Mouse (Mus musculus) midbrain, postnatal 0 days (tissue): ENCODE results near the gene 9930021J03Rik. TPM values are rescaled to one million over a fixed set of nuclear protein-coding genes. Genes with fewer than 3 reads are reported as not detected.

ENCODE experiments used
- ATAC-seq: fragments of 200-750 bp; cut with Nextera tagmentation; 2 replicates; pipeline ENCODE4 v1.8.0; 2017; ENCODE audit warnings: moderate number of reproducible peaks, mild to moderate bottlenecking, moderate TSS enrichment, moderate library complexity; ENCODE audit not compliant: low FRiP score
- DNase-seq: peaks from one replicate; pipeline ENCODE4 v3.0.0-alpha.2; 2015; ENCODE audit warnings: low spot score
- H3K27ac ChIP-seq: fragments of 300-500 bp; sonication (generic); 2 replicates; pipeline ENCODE4 v1.5.1; 2014; ENCODE audit warnings: low read depth, mild to moderate bottlenecking, low read length, mixed read lengths
- H3K27me3 ChIP-seq: fragments of 300-500 bp; sonication (generic); 2 replicates; pipeline ENCODE4 v1.6.1; 2014; ENCODE audit warnings: low read length, control low read depth, mixed read lengths; ENCODE audit not compliant: insufficient read depth
- H3K36me3 ChIP-seq: fragments of 300-500 bp; sonication (generic); 2 replicates; pipeline ENCODE4 v1.6.1; 2014; ENCODE audit warnings: low read length, control low read depth, mixed read lengths; ENCODE audit not compliant: insufficient read depth
- H3K4me1 ChIP-seq: fragments of 300-500 bp; sonication (generic); 2 replicates; pipeline ENCODE4 v1.6.1; 2014; ENCODE audit warnings: mild to moderate bottlenecking, control low read depth, antibody characterized with exemption, low read length, mixed read lengths; ENCODE audit not compliant: insufficient read depth
- H3K4me2 ChIP-seq: fragments of 300-500 bp; sonication (generic); 2 replicates; pipeline ENCODE4 v1.6.1; 2014; ENCODE audit warnings: low read depth, mild to moderate bottlenecking, low read length, mixed read lengths; ENCODE audit not compliant: poor library complexity, severe bottlenecking
- H3K4me3 ChIP-seq: fragments of 300-500 bp; sonication (generic); 2 replicates; pipeline ENCODE4 v1.5.1; 2014; ENCODE audit warnings: low read depth, mild to moderate bottlenecking, low read length, moderate library complexity
- H3K9ac ChIP-seq: fragments of 300-500 bp; sonication (generic); replicated peaks from 2 replicates; pipeline ENCODE4 v1.6.1; 2014; ENCODE audit warnings: mild to moderate bottlenecking, low read length, moderate library complexity, mixed read lengths; ENCODE audit not compliant: poor library complexity, severe bottlenecking
- H3K9me3 ChIP-seq: fragments of 300-500 bp; sonication (generic); 2 replicates; pipeline ENCODE4 v1.6.1; 2016; ENCODE audit warnings: low read length, control low read depth
- CTCF ChIP-seq: IDR thresholded peaks from 2 replicates; pipeline ENCODE4 v1.5.1; 2016; ENCODE audit warnings: antibody characterized with exemption, mild to moderate bottlenecking
- WGBS: fragments of 180-500 bp; shearing (Covaris S2); extraction: QIAGEN DNeasy Blood & Tissue Kit; methylation state at CpG from one replicate; pipeline ENCODE4 v1.1.7; 2014; 5-methylcytosine and 5-hydroxymethylcytosine counted together
- polyA plus RNA-seq: library from polyadenylated mRNA; unstranded; fragments of >200 nt; fragmentation: Nextera tagmentation; extraction: Ambion mirVana; gene quantifications from 2 replicates; pipeline ENCODE4 v1.2.1, GENCODE M21; 2015
- total RNA-seq: library from RNA; depleted of rRNA; stranded (reverse); fragments of >200 nt; gene quantifications from 2 replicates; pipeline ENCODE4 v1.2.3, GENCODE M21; 2014

The 9930021J03Rik gene
- total and polyA plus RNA-seq, 2 experiments from 2014 or later: 6.3 to 27.0 TPM

- ATAC-seq: no peak
- Histone ChIP-seq H3K4me1 (no peaks in the 10 kb centered on the region), H3K9ac (no peak overlapping the region), H3K9me3 (no peaks in the 10 kb centered on the region), H3K27ac (no peak overlapping the region), H3K36me3 (no peaks in the 10 kb centered on the region), H3K4me2 (no peak overlapping the region), H3K27me3 (no peaks in the 10 kb centered on the region), H3K4me3 (no peak overlapping the region)
- no peak for TF ChIP-seq CTCF
- no peak for DNase-seq
- 76% methylated on average over 3 of the region's 3 CpGs for WGBS
Observed at GRCm38 (mm10) chr19:29709461-29709860, 96.3 kb downstream of the 9930021J03Rik start.

GRCm38 (mm10) chr19:29708461-29708860, 97.3 kb downstream of the 9930021J03Rik start:
- no peak overlapping the region for H3K4me3 ChIP-seq
- H3K9ac ChIP-seq: no peak overlapping the region
- no peaks in the 10 kb centered on the region for H3K27me3 ChIP-seq
- DNase-seq (no peak), ATAC-seq (no peak)
- no peak overlapping the region for H3K27ac ChIP-seq
- WGBS: 68% methylated on average over 5 of the region's 5 CpGs
- TF ChIP-seq CTCF: no peak
- H3K36me3 ChIP-seq: no peaks in the 10 kb centered on the region
- no peaks in the 10 kb centered on the region for H3K9me3 ChIP-seq
- no peaks in the 10 kb centered on the region for H3K4me1 ChIP-seq
- H3K4me2 ChIP-seq: no peak overlapping the region

- Histone ChIP-seq H3K4me1 (no peaks in the 10 kb centered on the region), H3K36me3 (no peaks in the 10 kb centered on the region), H3K27me3 (no peaks in the 10 kb centered on the region), H3K27ac (no peak overlapping the region), H3K9ac (no peak overlapping the region), H3K9me3 (no peaks in the 10 kb centered on the region), H3K4me2 (peak overlapping the region; percentile 28), H3K4me3 (0 out of 2 replicates have a peak overlapping the region, but pooled peaks have one; percentile 8)
- WGBS: 68% methylated on average over 14 of the region's 14 CpGs
- TF ChIP-seq CTCF: no peak
- ATAC-seq (no peak), DNase-seq (no peak)
Observed at GRCm38 (mm10) chr19:29708003-29708402, 97.8 kb downstream of the 9930021J03Rik start.

GRCm38 (mm10) chr19:29707314-29707898, 98.4 kb downstream of the 9930021J03Rik start:
- H3K27me3 ChIP-seq: no peaks in the 10 kb centered on the region
- no peaks in the 10 kb centered on the region for H3K9me3 ChIP-seq
- H3K4me2 ChIP-seq: no peak overlapping the region
- H3K9ac ChIP-seq: no peak overlapping the region
- no peak overlapping the region for H3K27ac ChIP-seq
- H3K4me3 ChIP-seq: no peak overlapping the region
- 86% methylated on average over 8 of the region's 9 CpGs for WGBS
- ATAC-seq (no peak), DNase-seq (no peak)
- TF ChIP-seq CTCF: no peak
- H3K36me3 ChIP-seq: no peaks in the 10 kb centered on the region
- H3K4me1 ChIP-seq: no peaks in the 10 kb centered on the region

GRCm38 (mm10) chr19:29704436-29704835, 101.4 kb downstream of the 9930021J03Rik start:
- H3K4me1 ChIP-seq: no peaks in the 10 kb centered on the region
- DNase-seq (no peak), ATAC-seq (no peak)
- H3K27me3 ChIP-seq: no peaks in the 10 kb centered on the region
- TF ChIP-seq CTCF: no peak
- no peak overlapping the region for H3K9ac ChIP-seq
- no peaks in the 10 kb centered on the region for H3K36me3 ChIP-seq
- no peaks in the 10 kb centered on the region for H3K9me3 ChIP-seq
- no peak overlapping the region for H3K4me3 ChIP-seq
- WGBS: 93% methylated on average over 13 of the region's 13 CpGs
- no peak overlapping the region for H3K4me2 ChIP-seq
- no peak overlapping the region for H3K27ac ChIP-seq

- Histone ChIP-seq H3K27ac (no peak overlapping the region), H3K4me2 (no peak overlapping the region), H3K36me3 (no peaks in the 10 kb centered on the region), H3K27me3 (no peaks in the 10 kb centered on the region), H3K4me3 (no peak overlapping the region), H3K4me1 (no peaks in the 10 kb centered on the region), H3K9ac (no peak overlapping the region), H3K9me3 (no peaks in the 10 kb centered on the region)
- no peak for DNase-seq
- WGBS: 64% methylated on average over 4 of the region's 4 CpGs
- no peak for TF ChIP-seq CTCF
- ATAC-seq: no peak
Observed at GRCm38 (mm10) chr19:29701707-29702106, 104.1 kb downstream of the 9930021J03Rik start.
